Mouse (Mus musculus) small intestine, adult 2 months (tissue): ENCODE results near the gene Dtnbp1. TPM values are rescaled to one million over a fixed set of nuclear protein-coding genes. Genes with fewer than 3 reads are reported as not detected.

Experiments used
- H3K27ac ChIP-seq: fragments of 200-500 bp; 2 replicates; pipeline ENCODE4 v1.5.1; 2012; ENCODE audit warnings: low read depth, low read length, control low read depth, inconsistent platforms; ENCODE audit not compliant: insufficient read depth
- H3K27me3 ChIP-seq: fragments of 200-500 bp; 2 replicates; pipeline ENCODE4 v1.6.1; 2012; ENCODE audit warnings: mild to moderate bottlenecking, moderate library complexity, low read length, inconsistent platforms; ENCODE audit not compliant: control insufficient read depth, insufficient read depth
- H3K36me3 ChIP-seq: fragments of 200-500 bp; 2 replicates; pipeline ENCODE4 v1.6.1; 2012; ENCODE audit warnings: mild to moderate bottlenecking, low read length, control low read depth, inconsistent platforms; ENCODE audit not compliant: control insufficient read depth, insufficient read depth
- H3K4me1 ChIP-seq: fragments of 200-500 bp; 2 replicates; pipeline ENCODE4 v1.6.1; 2012; ENCODE audit warnings: low read length, inconsistent platforms, mixed read lengths; ENCODE audit not compliant: control insufficient read depth, insufficient read depth, insufficient read length
- H3K4me3 ChIP-seq: fragments of 200-500 bp; 2 replicates; pipeline ENCODE4 v1.5.1; 2012; ENCODE audit warnings: low read depth, mild to moderate bottlenecking, control low read depth, inconsistent platforms, low read length, moderate library complexity
- CTCF ChIP-seq: fragments of 200-500 bp; IDR thresholded peaks from 2 replicates; pipeline ENCODE4 v1.5.1; 2012; ENCODE audit warnings: low read depth, mild to moderate bottlenecking, control low read depth, inconsistent platforms, low read length, moderate library complexity, mixed read lengths; ENCODE audit not compliant: insufficient replicate concordance, insufficient read length; ENCODE audit errors: extremely low read depth
- POLR2A ChIP-seq: fragments of 200-500 bp; IDR thresholded peaks from 2 replicates; pipeline ENCODE4 v1.6.1; 2012; ENCODE audit warnings: low read depth, mild to moderate bottlenecking, control low read depth, inconsistent platforms, low read length, moderate library complexity
- WGBS: fragments of 180-500 bp; shearing (Covaris S2); methylation state at CpG from one replicate; pipeline ENCODE4 v1.1.7; 2018; 5-methylcytosine and 5-hydroxymethylcytosine counted together
- polyA plus RNA-seq: library from polyadenylated mRNA; depleted of rRNA; stranded (reverse); fragments of >200 nt; gene quantifications from 2 replicates; pipeline ENCODE4 v1.2.3, GENCODE M21; 2012

Gene Dtnbp1
- polyA plus RNA-seq, 1 experiment: 31.7 TPM

DNA sequence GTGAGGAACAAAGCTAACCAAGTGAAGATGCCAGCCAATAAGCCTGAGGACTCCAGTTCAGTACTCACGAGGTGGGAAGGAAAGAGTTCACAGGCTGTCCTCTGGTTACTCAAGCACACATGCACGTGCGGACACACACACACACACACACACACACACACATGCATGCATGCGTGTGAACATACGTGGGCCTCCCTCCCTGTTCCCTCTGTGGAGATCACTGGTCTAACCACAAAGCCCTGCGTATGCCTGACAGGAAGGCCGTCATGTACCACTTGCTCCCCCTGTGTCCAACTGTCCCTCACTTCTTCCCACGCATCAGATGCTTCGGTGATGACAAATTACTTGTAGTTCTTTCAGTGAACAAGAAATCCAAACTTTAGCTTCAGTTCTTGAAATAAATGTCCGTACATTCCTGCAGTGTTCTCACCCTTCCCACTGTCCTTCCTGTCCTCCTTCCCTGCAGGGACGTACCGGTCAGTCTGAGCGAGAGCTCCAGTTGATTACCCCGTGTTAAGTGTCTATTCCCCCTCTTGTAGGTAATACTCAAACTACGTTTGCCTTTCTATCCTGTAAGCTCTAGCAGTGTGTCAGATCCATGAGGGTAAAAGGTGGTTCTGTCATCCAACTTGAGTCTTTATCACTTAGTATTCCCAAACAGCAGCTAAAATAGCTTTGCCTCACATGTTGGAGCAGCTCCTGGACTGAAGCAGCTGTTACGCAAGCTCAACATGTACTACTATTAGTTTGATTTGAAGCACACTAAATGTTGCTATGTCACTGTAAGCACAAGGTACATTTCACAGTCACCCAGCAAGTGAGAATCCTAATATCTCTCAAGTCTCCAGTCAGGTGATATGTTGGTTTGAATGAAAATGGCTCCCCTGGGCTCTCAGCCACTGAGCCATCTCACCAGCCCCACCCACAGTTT lies 53.4 kb downstream of the Dtnbp1 start:
- 89% methylated on average over 16 of the region's 16 CpGs for WGBS
- Histone ChIP-seq H3K27ac (no peak overlapping the region), H3K4me1 (no peaks in the 10 kb centered on the region), H3K4me3 (no peak overlapping the region), H3K36me3 (peaks cover 7% of the 10 kb centered on the region; the same call in 1 of the 2 replicates), H3K27me3 (no peaks in the 10 kb centered on the region)
- TF ChIP-seq POLR2A (no peak), CTCF (no peak)

DNA sequence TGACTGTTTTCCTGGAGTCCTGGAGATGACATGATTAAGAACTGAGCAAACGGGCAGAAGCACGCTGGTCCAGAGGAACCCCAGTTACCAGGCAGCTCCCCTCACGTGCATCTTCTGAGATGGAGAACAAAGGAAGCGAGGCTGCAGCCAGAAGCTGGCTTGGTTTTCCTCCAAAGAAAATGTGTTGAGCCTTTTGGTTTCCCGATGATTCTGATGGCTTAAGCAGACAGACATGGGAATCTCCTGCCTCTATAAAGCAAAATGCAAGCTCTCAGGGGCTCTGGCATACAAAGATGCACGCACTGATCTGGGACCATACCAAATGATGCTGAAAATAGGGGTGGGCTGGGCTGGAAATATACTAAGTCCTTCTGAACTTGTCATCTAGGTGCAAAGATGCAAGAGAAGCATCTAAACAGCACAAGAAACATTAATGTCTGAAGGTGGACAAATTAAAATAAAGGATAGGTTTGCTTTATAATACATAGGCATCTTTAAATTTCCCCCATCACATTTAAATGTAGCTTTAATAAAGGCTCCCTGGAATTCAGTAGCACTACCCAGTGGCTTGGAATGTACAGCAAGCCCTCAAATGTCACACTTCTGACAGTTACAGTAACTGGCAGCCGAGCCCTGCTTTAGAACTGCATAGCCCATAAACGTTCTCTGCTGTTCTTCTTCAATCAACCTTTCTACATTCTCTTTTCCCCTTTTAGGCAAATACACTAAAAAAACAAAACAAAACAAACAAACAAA lies 54.9 kb downstream of the Dtnbp1 start:
- H3K27me3 ChIP-seq: no peaks in the 10 kb centered on the region
- H3K4me1 ChIP-seq: no peaks in the 10 kb centered on the region
- TF ChIP-seq CTCF: no peak
- no peak for TF ChIP-seq POLR2A
- H3K4me3 ChIP-seq: no peak overlapping the region
- no peak overlapping the region for H3K27ac ChIP-seq
- WGBS: 90% methylated on average over 8 of the region's 8 CpGs
- H3K36me3 ChIP-seq: peaks cover 7% of the 10 kb centered on the region; the same call in 1 of the 2 replicates

DNA sequence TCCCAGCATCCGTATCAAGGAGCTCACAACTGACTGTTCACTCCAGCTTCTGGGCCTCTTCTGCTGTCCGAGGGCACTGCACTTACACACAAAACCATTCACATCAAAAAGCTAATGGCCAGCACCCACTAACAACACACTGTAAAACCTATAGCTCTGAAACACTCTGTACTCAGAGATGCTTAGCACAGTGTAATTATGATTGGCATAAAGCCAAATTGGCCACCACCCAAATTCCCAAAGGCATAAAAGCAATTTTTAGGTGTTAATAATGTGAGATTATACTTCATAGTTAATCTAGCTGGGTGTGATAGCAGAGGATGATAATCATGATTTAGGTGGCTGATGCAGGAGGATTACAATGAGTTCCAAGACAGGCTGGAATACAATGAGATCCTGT lies 58.3 kb downstream of the Dtnbp1 start:
- Histone ChIP-seq H3K36me3 (peaks cover 5% of the 10 kb centered on the region; the same call in 1 of the 2 replicates), H3K27me3 (no peaks in the 10 kb centered on the region), H3K4me3 (no peak overlapping the region), H3K27ac (no peak overlapping the region), H3K4me1 (peaks cover 6% of the 10 kb centered on the region; the same call in 1 of the 2 replicates)
- 62% methylated on average over 2 of the region's 2 CpGs for WGBS
- TF ChIP-seq POLR2A (no peak), CTCF (no peak)

DNA sequence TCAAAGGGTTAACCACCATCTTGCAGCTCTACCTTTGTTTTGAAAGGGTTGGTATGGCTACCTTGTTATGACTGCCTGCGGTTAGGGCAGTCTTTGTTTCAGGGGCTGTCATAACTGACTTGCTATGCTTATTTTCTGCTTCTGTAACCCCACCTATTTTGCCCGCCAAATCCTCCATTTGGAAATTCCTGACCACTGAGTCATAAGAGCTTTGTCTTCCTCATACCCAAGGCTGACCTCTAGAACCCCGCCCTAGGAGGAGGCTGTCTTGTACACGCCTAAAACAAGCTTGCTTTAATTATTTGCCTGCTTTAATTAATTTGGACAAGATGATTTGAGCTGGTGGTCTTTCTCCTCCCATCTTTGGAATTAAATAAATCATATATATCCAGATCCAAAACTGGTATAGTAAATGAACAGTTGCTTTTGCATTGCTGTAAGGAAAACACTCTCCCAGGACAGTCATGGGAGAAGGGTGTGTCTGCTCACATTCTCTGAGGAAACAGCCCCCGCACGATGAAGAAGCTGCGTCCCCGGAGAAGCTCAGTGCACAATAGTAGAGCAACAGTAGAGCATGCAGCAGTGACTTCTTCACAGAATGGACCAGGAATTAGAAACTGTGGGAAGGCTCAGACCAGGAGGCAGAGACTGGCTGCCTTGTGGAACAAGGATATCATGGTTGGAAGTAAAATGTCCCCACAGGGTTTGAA lies 62.5 kb downstream of the Dtnbp1 start:
- Histone ChIP-seq H3K4me3 (no peak overlapping the region), H3K27ac (no peak overlapping the region), H3K36me3 (peaks cover 4% of the 10 kb centered on the region; the same call in 1 of the 2 replicates), H3K4me1 (peaks cover 15% of the 10 kb centered on the region), H3K27me3 (no peaks in the 10 kb centered on the region)
- 70% methylated on average over 8 of the region's 8 CpGs for WGBS
- no peak for TF ChIP-seq POLR2A
- TF ChIP-seq CTCF: no peak

DNA sequence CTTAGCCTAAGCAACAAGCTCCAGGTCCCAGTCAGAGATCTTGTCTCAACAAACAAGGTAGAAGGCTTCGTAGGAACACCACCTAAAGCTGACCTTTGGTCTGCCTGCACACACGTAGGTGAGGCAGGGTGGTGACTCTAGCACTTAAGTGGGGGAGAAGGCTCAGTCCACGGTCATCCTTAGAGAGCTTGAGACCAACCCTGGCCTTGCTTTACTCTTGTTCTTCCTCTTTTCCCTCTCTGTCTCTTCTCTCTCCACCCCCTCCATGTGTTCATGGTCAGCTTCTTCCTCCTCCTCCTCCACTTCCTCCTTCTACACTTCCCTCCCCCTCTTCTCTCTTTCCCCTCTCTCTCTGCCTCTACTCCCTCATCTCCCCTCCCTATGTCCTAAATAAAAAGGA lies 64.3 kb downstream of the Dtnbp1 start:
- Histone ChIP-seq H3K27me3 (no peaks in the 10 kb centered on the region), H3K36me3 (no peaks in the 10 kb centered on the region; the same call in 1 of the 2 replicates), H3K4me3 (no peak overlapping the region), H3K4me1 (peaks cover 15% of the 10 kb centered on the region), H3K27ac (no peak overlapping the region)
- WGBS: 23% methylated on average over 3 of the region's 3 CpGs
- no peak for TF ChIP-seq POLR2A
- no peak for TF ChIP-seq CTCF

DNA sequence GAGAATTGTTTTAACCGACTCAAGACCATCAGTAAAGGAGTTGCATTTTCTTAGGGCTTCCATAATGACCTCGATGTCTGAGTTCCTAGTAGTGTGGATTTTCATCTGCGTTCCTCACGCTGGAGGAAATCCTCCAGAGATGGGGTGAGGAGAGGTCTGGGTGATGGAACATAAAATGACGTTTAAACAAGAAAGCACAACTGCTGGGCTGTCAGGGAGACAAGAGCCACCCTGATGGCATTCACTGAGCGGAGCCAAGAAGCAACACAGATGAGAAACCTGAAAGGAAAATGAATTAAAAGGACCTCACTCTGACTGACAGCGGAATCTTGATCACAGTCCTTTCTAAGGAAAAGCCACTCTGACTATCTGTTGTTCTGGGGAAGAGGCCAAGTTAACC lies 68.4 kb downstream of the Dtnbp1 start:
- no peak overlapping the region for H3K4me3 ChIP-seq
- peaks cover 6% of the 10 kb centered on the region for H3K36me3 ChIP-seq
- no peak for TF ChIP-seq CTCF
- TF ChIP-seq POLR2A: no peak
- peaks cover 9% of the 10 kb centered on the region for H3K4me1 ChIP-seq
- H3K27ac ChIP-seq: no peak overlapping the region
- H3K27me3 ChIP-seq: no peaks in the 10 kb centered on the region
- 84% methylated on average over 7 of the region's 7 CpGs for WGBS
